Mouse (Mus musculus): ENCODE data around the gene Gfpt1.

- no peak for TF ChIP-seq CTCF (IDR thresholded peaks at IDR 0.05; ENCODE audit: low read depth)
- no peak for TF ChIP-seq EP300 (IDR thresholded peaks at IDR 0.05; ENCODE audit: low read depth)
Measured at GRCm38 (mm10) chr6:87115981-87116380, 73.3 kb downstream of the Gfpt1 start.

Data from heart, postnatal 0 days (tissue).